Mouse (Mus musculus): ENCODE data around the gene Vmn2r87. TPM values are rescaled to one million over a fixed set of nuclear protein-coding genes. Genes with fewer than 3 reads are reported as not detected.
"Not testable (repeated sequence)": the region's sequence is repeated elsewhere in the genome, so short reads cannot be mapped to it uniquely, and the experiment has no call there.

Gene Vmn2r87
- total RNA-seq (2021) = not detected
- long read RNA-seq, experiment 1 = 0 reads
- long read RNA-seq, experiment 2 = 0 reads

GRCm38 (mm10) chr10:130497296-130497695 is at the start of gene Vmn2r87:
Vmn2r87 (minus strand) TSS chr10:130497396.
- no peak for DNase-seq
- intact Hi-C loops (cut with DNase I) = no loop called here

- intact Hi-C loops (cut with DNase I); DNase-seq: not testable (repeated sequence)
Observed at GRCm38 (mm10) chr10:130544331-130544730, 47.1 kb upstream of the Vmn2r87 start.

GRCm38 (mm10) chr10:130541931-130542691 is 44.9 kb upstream of the Vmn2r87 start:
- intact Hi-C loops (cut with DNase I) = not testable (repeated sequence)
- peak; percentile 30 to 49 for DNase-seq

- intact Hi-C loops (cut with DNase I) = no loop called here
- no peak for DNase-seq
Observed at GRCm38 (mm10) chr10:130536101-130536500, 38.9 kb upstream of the Vmn2r87 start.

GRCm38 (mm10) chr10:130527926-130528325 is 30.7 kb upstream of the Vmn2r87 start:
- intact Hi-C loops (cut with DNase I) = no loop called here
- no peak for DNase-seq

GRCm38 (mm10) chr10:130470311-130470760 is 26.9 kb downstream of the Vmn2r87 start:
- peak in 1 of 2 experiments; percentile 13 for DNase-seq
- intact Hi-C loops (cut with DNase I) = no loop called here

- DNase-seq; intact Hi-C loops (cut with DNase I): not testable (repeated sequence)
Observed at GRCm38 (mm10) chr10:130455950-130456349, 41.2 kb downstream of the Vmn2r87 start, which contains the start of gene Vmn2r86. Vmn2r86 (minus strand) TSS chr10:130456050.

- DNase-seq = no peak
- intact Hi-C loops (cut with DNase I) = no loop called here
Observed at GRCm38 (mm10) chr10:130444776-130445175, 52.4 kb downstream of the Vmn2r87 start.

GRCm38 (mm10) chr10:130434185-130434898 is 62.9 kb downstream of the Vmn2r87 start:
- intact Hi-C loops (cut with DNase I); DNase-seq: not testable (repeated sequence)

- intact Hi-C loops (cut with DNase I) = not testable (repeated sequence)
Observed at GRCm38 (mm10) chr10:130429603-130430002, 67.6 kb downstream of the Vmn2r87 start, which contains the start of gene Vmn2r85. Vmn2r85 (minus strand) TSS chr10:130429703.

GRCm38 (mm10) chr10:130422368-130422767 is 74.8 kb downstream of the Vmn2r87 start:
- intact Hi-C loops (cut with DNase I) = not testable (repeated sequence)

More at GRCm38 (mm10) chr10:130429603-130430002, 67.6 kb downstream of the Vmn2r87 start, which contains the start of gene Vmn2r85:
- DNase-seq = not testable (repeated sequence)

More at GRCm38 (mm10) chr10:130422368-130422767, 74.8 kb downstream of the Vmn2r87 start:
- DNase-seq = not testable (repeated sequence)

Other genes with a start within 250 kb of the Vmn2r87 start
- gene Neurod4, start 217.2 kb downstream of the Vmn2r87 start, total RNA-seq (2021) = not detected
- gene Tespa1, start 174.5 kb downstream of the Vmn2r87 start, total RNA-seq (2021) = under 1 TPM; 0.47 to 0.97 TPM
- gene Vmn2r84, start 103.1 kb downstream of the Vmn2r87 start, total RNA-seq (2021) = not detected
- gene Vmn2r85, start 67.7 kb downstream of the Vmn2r87 start, total RNA-seq (2021) = not detected
- not detected for gene Vmn2r86, start 41.3 kb downstream of the Vmn2r87 start, total RNA-seq (2021)